Mouse (Mus musculus): ENCODE results near the gene Tep1. TPM values are rescaled to one million over a fixed set of nuclear protein-coding genes. Genes with fewer than 3 reads are reported as not detected.

Gene Tep1
- polyA plus RNA-seq, 1 experiment from 2014 or later = 6.1 TPM

DNA sequence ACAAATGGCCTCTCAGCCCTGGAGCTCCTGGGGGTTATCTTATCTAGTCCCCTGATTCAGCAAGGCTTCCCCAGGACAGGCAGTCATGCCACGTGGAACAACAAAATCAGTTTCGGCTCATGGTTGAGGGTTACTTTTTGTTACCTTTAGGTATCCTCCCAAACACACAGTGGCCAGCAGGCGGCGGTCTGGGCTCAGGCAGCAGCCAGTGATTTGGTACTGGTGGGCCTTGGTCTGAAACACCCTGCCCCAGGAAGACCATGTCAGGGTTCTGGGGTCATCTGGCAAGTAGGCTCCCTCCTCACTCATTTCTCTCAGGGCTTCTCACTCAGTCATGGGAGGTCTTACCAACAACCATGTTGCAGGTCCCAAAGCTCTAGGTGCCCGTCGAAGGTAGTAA lies 33.1 kb downstream of the Tep1 start:
- DNase-seq (ENCODE audit: low spot score) = peak; percentile 14
- WGBS = 68% methylated on average over 6 of the region's 6 CpGs
- no peaks in the 10 kb centered on the region for H3K36me3 ChIP-seq (ENCODE audit: control insufficient read depth, insufficient read depth, low read length)
- no peaks in the 10 kb centered on the region for H3K4me1 ChIP-seq (replicated peaks; ENCODE audit: control insufficient read depth, insufficient read depth, low read length)
- H3K27me3 ChIP-seq (ENCODE audit: control insufficient read depth, insufficient read depth, low read length) = no peaks in the 10 kb centered on the region
- H3K4me2 ChIP-seq (replicated peaks; ENCODE audit: low read depth, low read length) = no peak overlapping the region
- H3K9me3 ChIP-seq (ENCODE audit: control insufficient read depth, low read length) = no peaks in the 10 kb centered on the region
- ATAC-seq (ENCODE audit: low FRiP score) = no peak
- H3K27ac ChIP-seq (ENCODE audit: low read depth, low read length) = no peak overlapping the region
- no peak overlapping the region; the same call in 1 of the 2 replicates for H3K9ac ChIP-seq (ENCODE audit: low read depth, low read length)
- H3K4me3 ChIP-seq (ENCODE audit: low read depth, low read length) = no peak overlapping the region

DNA sequence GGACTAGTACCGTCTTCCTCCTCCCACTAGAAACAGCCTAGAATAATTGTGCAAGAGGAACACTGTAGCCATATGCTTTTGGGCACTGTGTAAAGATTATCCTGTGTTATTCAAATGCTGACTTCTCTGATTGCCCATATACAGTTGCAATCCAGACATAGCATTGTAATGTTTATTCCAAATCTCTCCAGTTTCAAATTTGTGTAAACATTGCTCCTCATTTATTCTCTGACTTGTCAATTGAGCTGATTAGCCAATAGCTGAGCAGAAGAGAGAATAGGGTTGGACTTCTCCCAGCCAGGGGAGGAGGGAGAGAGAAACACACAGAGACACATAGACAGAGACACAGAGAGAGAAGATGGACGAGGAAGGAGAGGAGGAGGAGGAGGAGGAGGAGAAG lies 35.9 kb downstream of the Tep1 start:
- WGBS = 59% methylated on average over 2 of the region's 2 CpGs
- H3K9ac ChIP-seq (ENCODE audit: low read depth, low read length) = no peak overlapping the region
- H3K4me3 ChIP-seq (ENCODE audit: low read depth, low read length) = no peak overlapping the region
- no peak for ATAC-seq (ENCODE audit: low FRiP score)
- H3K4me2 ChIP-seq (replicated peaks; ENCODE audit: low read depth, low read length) = no peak overlapping the region
- no peaks in the 10 kb centered on the region for H3K27me3 ChIP-seq (ENCODE audit: control insufficient read depth, insufficient read depth, low read length)
- DNase-seq (ENCODE audit: low spot score) = no peak
- H3K9me3 ChIP-seq (ENCODE audit: control insufficient read depth, low read length) = no peaks in the 10 kb centered on the region
- H3K27ac ChIP-seq (ENCODE audit: low read depth, low read length) = no peak overlapping the region
- H3K4me1 ChIP-seq (replicated peaks; ENCODE audit: control insufficient read depth, insufficient read depth, low read length) = no peaks in the 10 kb centered on the region
- H3K36me3 ChIP-seq (ENCODE audit: control insufficient read depth, insufficient read depth, low read length) = no peaks in the 10 kb centered on the region

DNA sequence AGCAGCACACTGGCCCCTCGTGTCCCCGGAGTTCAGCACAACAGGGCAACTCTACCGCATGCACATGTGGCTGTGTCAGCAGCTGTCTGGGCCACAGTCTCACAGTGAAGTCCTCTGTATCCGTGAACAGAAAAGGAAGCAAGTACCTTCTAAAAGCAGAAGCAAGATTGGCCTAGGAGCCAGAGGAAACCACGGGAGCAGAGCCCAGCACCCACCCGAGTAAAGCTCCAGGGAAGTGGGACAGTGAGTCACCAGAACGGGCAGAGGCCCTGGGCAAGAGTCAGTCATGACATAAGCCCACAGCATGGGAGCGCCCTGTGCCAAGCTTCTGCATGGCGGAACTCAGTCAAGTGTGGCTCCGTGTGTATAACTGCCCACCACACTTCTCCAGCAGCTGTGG lies 36.4 kb downstream of the Tep1 start:
- Histone ChIP-seq H3K4me2 (replicated peaks; ENCODE audit: low read depth, low read length) (no peak overlapping the region), H3K27me3 (ENCODE audit: control insufficient read depth, insufficient read depth, low read length) (no peaks in the 10 kb centered on the region), H3K9ac (ENCODE audit: low read depth, low read length) (no peak overlapping the region), H3K9me3 (ENCODE audit: control insufficient read depth, low read length) (no peaks in the 10 kb centered on the region), H3K4me3 (ENCODE audit: low read depth, low read length) (no peak overlapping the region), H3K4me1 (replicated peaks; ENCODE audit: control insufficient read depth, insufficient read depth, low read length) (no peaks in the 10 kb centered on the region), H3K27ac (ENCODE audit: low read depth, low read length) (no peak overlapping the region), H3K36me3 (ENCODE audit: control insufficient read depth, insufficient read depth, low read length) (no peaks in the 10 kb centered on the region)
- DNase-seq (ENCODE audit: low spot score) = no peak
- ATAC-seq (ENCODE audit: low FRiP score) = no peak
- WGBS = 86% methylated on average over 10 of the region's 10 CpGs

DNA sequence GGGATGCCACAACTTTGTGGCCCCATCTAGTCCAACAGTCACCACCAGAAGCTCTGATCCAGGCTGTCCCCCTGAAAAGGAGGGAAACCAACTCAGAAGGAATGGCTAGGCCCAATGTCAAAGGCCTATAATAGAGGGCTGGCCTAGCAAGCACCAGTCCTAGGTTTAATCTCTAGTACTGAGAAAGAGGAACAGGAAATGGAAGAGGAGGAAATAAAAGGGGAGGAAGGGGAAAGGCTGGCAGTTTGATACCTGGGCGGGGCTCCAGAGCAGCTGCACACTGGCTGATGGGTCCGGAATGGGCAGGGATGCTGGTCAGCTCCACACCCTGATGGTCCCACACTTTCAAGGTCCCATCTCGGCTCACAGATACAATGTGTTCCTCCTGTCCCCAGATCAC lies 40.5 kb downstream of the Tep1 start:
- Histone ChIP-seq H3K27me3 (ENCODE audit: control insufficient read depth, insufficient read depth, low read length) (no peaks in the 10 kb centered on the region), H3K4me2 (replicated peaks; ENCODE audit: low read depth, low read length) (no peak overlapping the region), H3K4me1 (replicated peaks; ENCODE audit: control insufficient read depth, insufficient read depth, low read length) (no peaks in the 10 kb centered on the region), H3K9me3 (ENCODE audit: control insufficient read depth, low read length) (no peaks in the 10 kb centered on the region), H3K36me3 (ENCODE audit: control insufficient read depth, insufficient read depth, low read length) (no peaks in the 10 kb centered on the region), H3K4me3 (ENCODE audit: low read depth, low read length) (no peak overlapping the region), H3K27ac (ENCODE audit: low read depth, low read length) (no peak overlapping the region), H3K9ac (ENCODE audit: low read depth, low read length) (no peak overlapping the region)
- 84% methylated on average over 3 of the region's 3 CpGs for WGBS
- ATAC-seq (ENCODE audit: low FRiP score) (no peak), DNase-seq (ENCODE audit: low spot score) (no peak)

DNA sequence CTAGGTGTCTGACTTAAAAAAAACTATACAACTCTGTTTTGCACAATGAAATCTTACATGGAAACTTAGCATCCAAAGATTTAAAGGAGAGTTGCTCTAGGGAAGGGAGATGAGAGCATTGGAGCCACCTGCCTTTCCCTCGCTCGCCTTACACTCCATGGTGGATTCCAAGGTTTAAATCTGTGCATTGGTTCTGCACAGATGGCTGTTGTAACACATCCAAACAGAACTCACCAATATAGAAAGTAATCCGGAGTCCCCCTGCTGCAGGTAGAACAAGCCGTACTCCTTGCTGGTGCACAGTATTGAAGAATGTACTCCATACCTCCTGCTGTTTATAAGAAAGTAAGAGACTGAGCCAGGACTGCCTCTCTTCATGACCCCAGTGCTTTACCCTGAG lies 43.8 kb downstream of the Tep1 start:
- H3K27me3 ChIP-seq (ENCODE audit: control insufficient read depth, insufficient read depth, low read length) = no peaks in the 10 kb centered on the region
- H3K27ac ChIP-seq (ENCODE audit: low read depth, low read length) = no peak overlapping the region
- no peak for DNase-seq (ENCODE audit: low spot score)
- H3K9ac ChIP-seq (ENCODE audit: low read depth, low read length) = no peak overlapping the region
- H3K4me3 ChIP-seq (ENCODE audit: low read depth, low read length) = no peak overlapping the region
- ATAC-seq (ENCODE audit: low FRiP score) = no peak
- H3K4me1 ChIP-seq (replicated peaks; ENCODE audit: control insufficient read depth, insufficient read depth, low read length) = no peaks in the 10 kb centered on the region
- no peaks in the 10 kb centered on the region for H3K9me3 ChIP-seq (ENCODE audit: control insufficient read depth, low read length)
- 91% methylated on average over 4 of the region's 4 CpGs for WGBS
- no peak overlapping the region for H3K4me2 ChIP-seq (replicated peaks; ENCODE audit: low read depth, low read length)
- no peaks in the 10 kb centered on the region for H3K36me3 ChIP-seq (ENCODE audit: control insufficient read depth, insufficient read depth, low read length)

DNA sequence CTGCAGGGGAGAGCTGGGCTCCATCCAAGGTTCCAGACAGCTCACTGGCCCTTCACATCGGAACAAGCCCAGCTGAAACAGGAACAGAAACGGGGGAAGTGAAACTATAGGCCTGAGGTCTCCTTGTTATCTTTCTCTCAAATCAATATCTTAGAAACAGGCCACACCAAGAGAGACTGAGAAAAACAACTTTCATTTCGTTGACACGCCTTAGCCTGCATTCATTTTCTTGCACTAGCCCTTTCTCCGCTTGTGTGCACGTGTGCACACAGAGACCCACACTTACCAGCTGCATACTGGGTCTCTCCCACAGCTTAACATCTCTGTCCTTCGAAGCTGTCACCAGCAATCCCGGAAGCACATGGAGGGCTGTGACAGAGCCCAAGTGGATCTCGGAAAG lies 46.1 kb downstream of the Tep1 start:
- Histone ChIP-seq H3K4me1 (replicated peaks; ENCODE audit: control insufficient read depth, insufficient read depth, low read length) (no peaks in the 10 kb centered on the region), H3K9ac (ENCODE audit: low read depth, low read length) (no peak overlapping the region), H3K4me3 (ENCODE audit: low read depth, low read length) (no peak overlapping the region), H3K27me3 (ENCODE audit: control insufficient read depth, insufficient read depth, low read length) (no peaks in the 10 kb centered on the region), H3K36me3 (ENCODE audit: control insufficient read depth, insufficient read depth, low read length) (peaks cover 5% of the 10 kb centered on the region; the same call in 1 of the 2 replicates), H3K9me3 (ENCODE audit: control insufficient read depth, low read length) (no peaks in the 10 kb centered on the region), H3K27ac (ENCODE audit: low read depth, low read length) (no peak overlapping the region), H3K4me2 (replicated peaks; ENCODE audit: low read depth, low read length) (no peak overlapping the region)
- 88% methylated on average over 9 of the region's 9 CpGs for WGBS
- ATAC-seq (ENCODE audit: low FRiP score) = no peak
- DNase-seq (ENCODE audit: low spot score) = no peak

DNA sequence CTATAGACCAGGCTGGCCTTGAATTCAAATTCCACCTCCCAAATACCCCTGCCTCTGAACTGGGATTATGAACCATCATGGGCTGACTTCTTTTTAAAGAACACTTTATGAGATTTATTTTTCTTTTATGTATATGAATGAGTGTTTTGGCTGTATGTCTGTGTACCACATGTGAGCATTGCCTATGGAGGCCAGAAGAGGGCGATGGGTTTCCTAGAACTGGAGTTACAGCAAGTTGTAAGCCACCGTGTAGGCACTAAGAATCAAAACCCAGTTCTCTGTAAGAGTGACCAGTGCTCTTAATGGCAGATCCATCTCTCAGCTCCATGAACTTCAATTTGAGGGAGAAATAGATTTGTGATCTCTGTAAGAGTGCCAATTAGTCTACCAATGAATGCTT lies 47.1 kb downstream of the Tep1 start:
- ATAC-seq (ENCODE audit: low FRiP score) (no peak), DNase-seq (ENCODE audit: low spot score) (no peak)
- Histone ChIP-seq H3K36me3 (ENCODE audit: control insufficient read depth, insufficient read depth, low read length) (peaks cover 5% of the 10 kb centered on the region; the same call in 1 of the 2 replicates), H3K27ac (ENCODE audit: low read depth, low read length) (no peak overlapping the region), H3K27me3 (ENCODE audit: control insufficient read depth, insufficient read depth, low read length) (no peaks in the 10 kb centered on the region), H3K9me3 (ENCODE audit: control insufficient read depth, low read length) (no peaks in the 10 kb centered on the region), H3K4me1 (replicated peaks; ENCODE audit: control insufficient read depth, insufficient read depth, low read length) (no peaks in the 10 kb centered on the region), H3K9ac (ENCODE audit: low read depth, low read length) (no peak overlapping the region), H3K4me2 (replicated peaks; ENCODE audit: low read depth, low read length) (no peak overlapping the region), H3K4me3 (ENCODE audit: low read depth, low read length) (no peak overlapping the region)
- WGBS = 73% methylated on average over 2 of the region's 2 CpGs

DNA sequence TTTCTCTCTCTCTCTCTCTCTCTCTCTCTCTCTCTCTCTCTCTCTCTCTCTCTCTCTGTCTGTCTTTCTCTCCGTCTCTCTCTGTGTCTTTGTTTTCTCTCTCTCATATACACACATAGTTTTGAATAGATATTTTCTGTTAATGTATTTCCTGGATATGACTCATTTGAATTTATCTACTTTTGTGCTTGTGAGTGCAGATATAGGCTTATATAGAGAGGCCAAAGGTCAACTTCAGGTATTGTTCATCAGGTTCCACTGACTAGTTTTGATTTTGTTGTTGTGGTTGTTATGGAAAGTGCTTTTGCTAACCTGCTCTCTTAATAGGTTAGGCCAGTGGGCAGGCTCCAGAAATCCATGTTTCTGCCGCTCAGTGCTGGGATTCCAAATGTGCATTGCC lies 57.3 kb downstream of the Tep1 start:
- Histone ChIP-seq H3K4me3 (ENCODE audit: low read depth, low read length) (no peak overlapping the region), H3K36me3 (ENCODE audit: control insufficient read depth, insufficient read depth, low read length) (peaks cover 4% of the 10 kb centered on the region; the same call in 1 of the 2 replicates), H3K9ac (ENCODE audit: low read depth, low read length) (no peak overlapping the region), H3K9me3 (ENCODE audit: control insufficient read depth, low read length) (no peaks in the 10 kb centered on the region), H3K4me2 (replicated peaks; ENCODE audit: low read depth, low read length) (no peak overlapping the region), H3K4me1 (replicated peaks; ENCODE audit: control insufficient read depth, insufficient read depth, low read length) (no peaks in the 10 kb centered on the region), H3K27ac (ENCODE audit: low read depth, low read length) (no peak overlapping the region), H3K27me3 (ENCODE audit: control insufficient read depth, insufficient read depth, low read length) (no peaks in the 10 kb centered on the region)
- 93% methylated on average over 2 of the region's 2 CpGs for WGBS
- no peak for ATAC-seq (ENCODE audit: low FRiP score)
- DNase-seq (ENCODE audit: low spot score) = no peak

DNA sequence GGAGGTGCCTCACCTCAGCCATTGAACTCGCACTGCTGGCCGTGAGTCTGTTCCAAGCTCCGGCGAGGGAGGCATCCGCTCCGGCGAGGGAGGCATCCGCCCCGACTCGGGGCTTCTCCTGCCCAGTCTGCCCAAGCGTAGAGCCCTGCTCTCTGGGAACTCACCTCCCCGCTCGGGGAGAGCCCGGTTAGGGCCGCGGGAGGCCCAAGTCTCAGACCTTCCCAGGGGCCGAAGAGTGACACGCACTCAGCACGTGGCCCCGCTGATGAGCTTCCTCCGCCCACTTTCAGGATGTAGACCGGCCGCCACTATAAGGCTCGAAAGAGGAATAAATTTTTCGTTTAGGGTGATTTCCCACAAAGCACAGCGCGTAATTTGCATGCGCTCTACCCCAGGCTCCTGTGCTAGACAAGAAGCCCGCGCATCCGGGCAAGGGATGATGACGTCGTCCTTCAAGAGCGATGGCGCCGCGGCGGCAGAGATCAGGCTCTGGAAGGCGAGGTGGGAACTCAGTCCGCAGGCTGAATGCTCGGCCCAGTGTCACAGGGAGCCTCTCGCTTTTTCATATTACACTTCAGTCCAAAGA lies 62.8 kb downstream of the Tep1 start, which contains the start of the genes Ccnb1ip1 and Parp2:
Gene Ccnb1ip1, minus strand, starts transcription at position 246 of the 586 bp plus-strand sequence.
Gene Parp2, plus strand, starts transcription at position 355 of the 586 bp plus-strand sequence.
- H3K9ac ChIP-seq (ENCODE audit: low read depth, low read length) = peak within 1 kb of the TSS; percentile 70
- under 1% methylated on average over 42 of the region's 42 CpGs for WGBS
- H3K4me2 ChIP-seq (replicated peaks; ENCODE audit: low read depth, low read length) = peak within 1 kb of the TSS; percentile 47
- no peaks in the 10 kb centered on the region for H3K36me3 ChIP-seq (ENCODE audit: control insufficient read depth, insufficient read depth, low read length)
- no peaks in the 10 kb centered on the region for H3K9me3 ChIP-seq (ENCODE audit: control insufficient read depth, low read length)
- H3K4me3 ChIP-seq (ENCODE audit: low read depth, low read length) = peak within 1 kb of the TSS; percentile 45
- no peaks in the 10 kb centered on the region for H3K27me3 ChIP-seq (ENCODE audit: control insufficient read depth, insufficient read depth, low read length)
- ATAC-seq (ENCODE audit: low FRiP score) = peak; percentile 97
- H3K4me1 ChIP-seq (replicated peaks; ENCODE audit: control insufficient read depth, insufficient read depth, low read length) = no peaks in the 10 kb centered on the region
- peak; percentile 96 for DNase-seq (ENCODE audit: low spot score)
- peak within 1 kb of the TSS; percentile 80 for H3K27ac ChIP-seq (ENCODE audit: low read depth, low read length)
